Mouse (Mus musculus) kidney, postnatal 0 days (tissue): ENCODE measurements around the gene A130010J15Rik. TPM values are rescaled to one million over a fixed set of nuclear protein-coding genes. Genes with fewer than 3 reads are reported as not detected.

ENCODE experiments used
- ATAC-seq: fragments of 200-750 bp; cut with Nextera tagmentation; replicated peaks from 2 replicates; pipeline ENCODE4 v1.8.0; 2017; ENCODE audit warnings: low read depth, moderate number of reproducible peaks, moderate TSS enrichment, moderate library complexity; ENCODE audit not compliant: low FRiP score
- DNase-seq: peaks from one replicate; pipeline ENCODE4 v3.0.0-alpha.2; 2016; ENCODE audit warnings: low spot score
- H3K27ac ChIP-seq: fragments of 300-500 bp; sonication (generic); 2 replicates; pipeline ENCODE4 v1.5.1; 2014; ENCODE audit warnings: mild to moderate bottlenecking
- H3K27me3 ChIP-seq: fragments of 300-500 bp; sonication (generic); 2 replicates; pipeline ENCODE4 v1.6.1; 2014; ENCODE audit warnings: low read length, mixed read lengths; ENCODE audit not compliant: insufficient read depth
- H3K36me3 ChIP-seq: fragments of 300-500 bp; sonication (generic); 2 replicates; pipeline ENCODE4 v1.6.1; 2014; ENCODE audit warnings: low read length, mixed read lengths; ENCODE audit not compliant: insufficient read depth
- H3K4me1 ChIP-seq: fragments of 300-500 bp; sonication (generic); replicated peaks from 2 replicates; pipeline ENCODE4 v1.6.1; 2014; ENCODE audit warnings: antibody characterized with exemption, low read length, mixed read lengths; ENCODE audit not compliant: insufficient read depth
- H3K4me2 ChIP-seq: fragments of 300-500 bp; sonication (generic); 2 replicates; pipeline ENCODE4 v1.6.1; 2014; ENCODE audit warnings: mild to moderate bottlenecking, low read length, moderate library complexity, mixed read lengths
- H3K4me3 ChIP-seq: fragments of 300-500 bp; sonication (generic); replicated peaks from 2 replicates; pipeline ENCODE4 v1.5.1; 2014; ENCODE audit warnings: low read depth, low read length
- H3K9ac ChIP-seq: fragments of 300-500 bp; sonication (generic); 2 replicates; pipeline ENCODE4 v1.6.1; 2014; ENCODE audit warnings: low read depth, low read length
- H3K9me3 ChIP-seq: fragments of 300-500 bp; sonication (generic); replicated peaks from 2 replicates; pipeline ENCODE4 v1.6.1; 2016; ENCODE audit warnings: low read length, inconsistent platforms, mixed read lengths
- CTCF ChIP-seq: IDR thresholded peaks from 2 replicates; pipeline ENCODE4 v1.5.1; 2016; ENCODE audit warnings: antibody characterized with exemption, low read depth, mild to moderate bottlenecking, moderate library complexity
- WGBS: fragments of 180-500 bp; shearing (Covaris S2); extraction: QIAGEN DNeasy Blood & Tissue Kit; methylation state at CpG from one replicate; pipeline ENCODE4 v1.1.7; 2014; 5-methylcytosine and 5-hydroxymethylcytosine counted together
- polyA plus RNA-seq: library from polyadenylated mRNA; unstranded; fragments of >200 nt; fragmentation: Nextera tagmentation; extraction: Ambion mirVana; gene quantifications from 2 replicates; pipeline ENCODE4 v1.2.1, GENCODE M21; 2015

The A130010J15Rik gene
- polyA plus RNA-seq, 1 experiment from 2014 or later = 10.7 TPM

GRCm38 (mm10) chr1:193159163-193159562, 8.7 kb upstream of the A130010J15Rik start:
- H3K27ac ChIP-seq = no peak overlapping the region
- no peak for ATAC-seq

GRCm38 (mm10) chr1:193159613-193160012, 8.2 kb upstream of the A130010J15Rik start:
- Histone ChIP-seq H3K4me3 (no peak overlapping the region), H3K9ac (no peak overlapping the region), H3K4me2 (no peak overlapping the region), H3K4me1 (peaks cover 5% of the 10 kb centered on the region), H3K9me3 (no peaks in the 10 kb centered on the region), H3K27ac (no peak overlapping the region), H3K36me3 (no peaks in the 10 kb centered on the region), H3K27me3 (no peaks in the 10 kb centered on the region)
- no peak for DNase-seq
- no peak for TF ChIP-seq CTCF
- ATAC-seq = no peak
- 80% methylated on average over 1 of the region's 1 CpGs for WGBS

More at GRCm38 (mm10) chr1:193159163-193159562, 8.7 kb upstream of the A130010J15Rik start:
- H3K36me3 ChIP-seq = no peaks in the 10 kb centered on the region
- 61% methylated on average over 3 of the region's 3 CpGs for WGBS
- peaks cover 5% of the 10 kb centered on the region for H3K4me1 ChIP-seq
- no peaks in the 10 kb centered on the region for H3K9me3 ChIP-seq
- H3K27me3 ChIP-seq = no peaks in the 10 kb centered on the region
- H3K4me2 ChIP-seq = no peak overlapping the region
- no peak overlapping the region for H3K9ac ChIP-seq
- no peak for DNase-seq
- H3K4me3 ChIP-seq = no peak overlapping the region
- no peak for TF ChIP-seq CTCF

- H3K4me1 ChIP-seq = peaks cover 5% of the 10 kb centered on the region
- H3K9ac ChIP-seq = 0 out of 2 replicates have a peak overlapping the region, but pooled peaks have one; percentile 37
- peak overlapping the region; percentile 54 for H3K4me2 ChIP-seq
- H3K27ac ChIP-seq = no peak overlapping the region; the same call in 1 of the 2 replicates
- 15% methylated on average over 18 of the region's 18 CpGs for WGBS
- 0 out of 2 replicates have a peak overlapping the region, but pooled peaks have one; percentile 13 for H3K4me3 ChIP-seq
- TF ChIP-seq CTCF = no peak
- DNase-seq = peak; percentile 75
- no peak; the same call in 1 of the 2 replicates for ATAC-seq
- no peaks in the 10 kb centered on the region for H3K9me3 ChIP-seq
- no peaks in the 10 kb centered on the region for H3K36me3 ChIP-seq
- no peaks in the 10 kb centered on the region for H3K27me3 ChIP-seq
Measured at GRCm38 (mm10) chr1:193160317-193161032, 7.4 kb upstream of the A130010J15Rik start.

- DNase-seq (no peak), ATAC-seq (no peak)
- H3K4me1 ChIP-seq = peaks cover 5% of the 10 kb centered on the region; the same call in 1 of the 2 replicates
- H3K9ac ChIP-seq = no peak overlapping the region
- H3K27me3 ChIP-seq = no peaks in the 10 kb centered on the region
- H3K4me3 ChIP-seq = no peak overlapping the region
- TF ChIP-seq CTCF = no peak
- no peak overlapping the region for H3K4me2 ChIP-seq
- 75% methylated on average over 7 of the region's 7 CpGs for WGBS
- peaks cover 11% of the 10 kb centered on the region; the same call in 1 of the 2 replicates for H3K36me3 ChIP-seq
- no peaks in the 10 kb centered on the region for H3K9me3 ChIP-seq
- no peak overlapping the region; the same call in 1 of the 2 replicates for H3K27ac ChIP-seq
Measured at GRCm38 (mm10) chr1:193169228-193169627, 1.4 kb downstream of the A130010J15Rik start.

- ATAC-seq = no peak
- WGBS = 70% methylated on average over 2 of the region's 2 CpGs
- H3K9ac ChIP-seq = no peak overlapping the region
Measured at GRCm38 (mm10) chr1:193169856-193170255, 2.0 kb downstream of the A130010J15Rik start.

GRCm38 (mm10) chr1:193172991-193173809, 5.4 kb downstream of the A130010J15Rik start:
- Histone ChIP-seq H3K4me3 (peak overlapping the region; percentile 82), H3K36me3 (no peaks in the 10 kb centered on the region), H3K4me1 (peaks cover 6% of the 10 kb centered on the region; the same call in 1 of the 2 replicates), H3K27ac (peak overlapping the region; percentile 82), H3K9me3 (no peaks in the 10 kb centered on the region), H3K9ac (peak overlapping the region; percentile 59), H3K4me2 (peak overlapping the region; percentile 60), H3K27me3 (no peaks in the 10 kb centered on the region)
- WGBS = under 1% methylated on average over 48 of the region's 48 CpGs
- peak; percentile 9; the same call in 1 of the 2 replicates for TF ChIP-seq CTCF
- ATAC-seq = peak; percentile 97
- peak; percentile 99 for DNase-seq

More at GRCm38 (mm10) chr1:193169856-193170255, 2.0 kb downstream of the A130010J15Rik start:
- Histone ChIP-seq H3K4me3 (no peak overlapping the region), H3K4me2 (no peak overlapping the region), H3K9me3 (no peaks in the 10 kb centered on the region), H3K27me3 (no peaks in the 10 kb centered on the region), H3K4me1 (peaks cover 6% of the 10 kb centered on the region; the same call in 1 of the 2 replicates), H3K36me3 (peaks cover 11% of the 10 kb centered on the region; the same call in 1 of the 2 replicates), H3K27ac (no peak overlapping the region)
- no peak for TF ChIP-seq CTCF
- DNase-seq = no peak
